Mouse (Mus musculus) limb, embryonic 15.5 days (tissue): Measurements from ENCODE around the gene I0C0044D17Rik. TPM values are rescaled to one million over a fixed set of nuclear protein-coding genes. Genes with fewer than 3 reads are reported as not detected.
"Not testable (repeated sequence)": the region's sequence is repeated elsewhere in the genome, so short reads cannot be mapped to it uniquely, and the experiment has no call there.

Experiments used
- ATAC-seq: fragments of 200-750 bp; cut with Nextera tagmentation; 2 replicates; pipeline ENCODE4 v1.8.0; 2017; ENCODE audit warnings: low read depth, moderate TSS enrichment; ENCODE audit not compliant: insufficient number of reproducible peaks, low FRiP score, low TSS enrichment
- H3K27ac ChIP-seq: fragments of 300-500 bp; sonication (generic); 2 replicates; pipeline ENCODE4 v1.5.1; 2015; ENCODE audit warnings: moderate library complexity, mild to moderate bottlenecking, inconsistent platforms
- H3K27me3 ChIP-seq: fragments of 300-500 bp; sonication (generic); 2 replicates; pipeline ENCODE4 v1.6.1; 2015; ENCODE audit warnings: inconsistent platforms
- H3K36me3 ChIP-seq: fragments of 300-500 bp; sonication (generic); 2 replicates; pipeline ENCODE4 v1.6.1; 2015; ENCODE audit warnings: inconsistent platforms
- H3K4me1 ChIP-seq: fragments of 300-500 bp; sonication (generic); 2 replicates; pipeline ENCODE4 v1.6.1; 2015; ENCODE audit warnings: inconsistent platforms
- H3K4me2 ChIP-seq: fragments of 300-500 bp; sonication (generic); 2 replicates; pipeline ENCODE4 v1.6.1; 2015; ENCODE audit warnings: mild to moderate bottlenecking, inconsistent platforms
- H3K4me3 ChIP-seq: fragments of 300-500 bp; sonication (generic); 2 replicates; pipeline ENCODE4 v1.5.1; 2015; ENCODE audit warnings: mild to moderate bottlenecking, inconsistent platforms
- H3K9ac ChIP-seq: fragments of 300-500 bp; sonication (generic); 2 replicates; pipeline ENCODE4 v1.6.1; 2015; ENCODE audit warnings: inconsistent platforms
- H3K9me3 ChIP-seq: fragments of 300-500 bp; sonication (generic); 2 replicates; pipeline ENCODE4 v1.6.1; 2016; ENCODE audit warnings: inconsistent platforms
- WGBS: fragments of 180-500 bp; shearing (Covaris S2); methylation state at CpG from one replicate; pipeline ENCODE4 v1.1.7; 2015; 5-methylcytosine and 5-hydroxymethylcytosine counted together
- polyA plus RNA-seq: library from polyadenylated mRNA; unstranded; fragments of >200 nt; fragmentation: Nextera tagmentation; extraction: Ambion mirVana; gene quantifications from 2 replicates; pipeline ENCODE4 v1.2.1, GENCODE M21; 2015

The I0C0044D17Rik gene
- polyA plus RNA-seq = not detected in 2 replicates

DNA sequence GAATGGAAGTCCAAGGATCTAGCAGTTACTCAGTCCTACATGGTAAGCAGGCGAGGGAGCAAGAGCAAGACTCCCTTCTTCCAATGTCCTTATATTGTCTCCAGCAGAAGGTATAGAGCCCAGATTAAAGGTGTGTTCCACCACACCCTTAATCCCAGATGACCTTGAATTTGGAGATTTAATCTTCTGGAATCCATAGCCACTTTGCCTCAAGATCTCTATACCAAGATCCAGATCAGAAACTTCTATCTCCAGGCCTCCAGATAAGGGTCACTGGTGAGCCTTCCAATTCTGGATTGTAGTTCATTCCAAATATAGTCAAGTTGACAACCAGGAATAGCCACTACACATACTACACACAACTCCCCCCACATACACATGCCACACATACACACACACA lies at the start of gene I0C0044D17Rik:
Gene I0C0044D17Rik, minus strand, starts transcription at position 101 of the 400 bp plus-strand sequence.
- H3K4me1 ChIP-seq, H3K4me3 ChIP-seq, H3K36me3 ChIP-seq, ATAC-seq, H3K4me2 ChIP-seq, H3K27ac ChIP-seq, H3K27me3 ChIP-seq, H3K9ac ChIP-seq, H3K9me3 ChIP-seq: not testable (repeated sequence)
- WGBS = 97% methylated on average over 1 of the region's 1 CpGs

DNA sequence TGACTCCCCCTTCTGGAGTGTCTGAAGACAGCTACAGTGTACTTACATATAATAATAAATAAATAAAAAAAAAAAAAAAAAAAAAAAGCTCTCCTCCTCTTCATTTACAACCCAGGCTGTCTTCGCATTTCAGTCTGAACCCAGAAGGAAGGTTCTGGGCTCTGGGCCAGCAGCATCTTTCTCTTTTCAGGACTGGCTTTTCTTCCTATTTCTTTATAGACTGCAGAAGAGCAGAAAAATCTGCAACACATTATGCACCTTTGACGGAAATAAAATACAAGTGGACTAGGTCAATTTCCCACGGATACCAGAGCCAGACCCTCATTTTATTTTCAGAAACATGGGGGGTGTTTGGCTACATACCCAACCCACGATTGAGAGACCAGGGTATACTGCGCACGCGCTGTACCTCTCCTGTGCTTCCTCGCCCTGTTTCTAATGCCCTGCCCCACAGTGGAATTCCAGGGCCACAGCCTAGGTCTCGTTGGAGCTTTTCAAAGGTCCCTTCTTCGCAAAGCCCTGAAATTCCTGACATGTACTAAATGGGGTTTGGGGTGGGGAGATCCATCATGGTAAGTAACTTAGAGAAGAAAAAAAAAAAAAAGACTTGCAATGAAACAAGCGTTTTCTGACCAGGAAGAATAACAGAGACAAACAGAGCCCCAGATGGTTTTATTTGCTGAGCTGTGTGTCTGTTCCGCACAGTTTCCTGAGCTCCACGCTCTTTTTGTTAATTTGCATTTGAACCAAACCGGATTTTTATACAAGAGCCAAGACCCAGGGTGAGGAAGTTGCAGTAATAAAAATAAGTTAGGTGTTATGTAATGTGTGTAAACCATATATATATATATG lies 42.0 kb upstream of the I0C0044D17Rik start:
- no peaks in the 10 kb centered on the region for H3K27me3 ChIP-seq
- peaks cover 3% of the 10 kb centered on the region; the same call in 1 of the 2 replicates for H3K4me1 ChIP-seq
- H3K4me2 ChIP-seq = no peak overlapping the region
- H3K4me3 ChIP-seq = no peak overlapping the region
- no peaks in the 10 kb centered on the region for H3K9me3 ChIP-seq
- WGBS = 52% methylated on average over 14 of the region's 14 CpGs
- H3K27ac ChIP-seq = peak overlapping the region; percentile 75
- H3K36me3 ChIP-seq = no peaks in the 10 kb centered on the region
- peak; percentile 14; the same call in 1 of the 2 replicates for ATAC-seq
- H3K9ac ChIP-seq = no peak overlapping the region

DNA sequence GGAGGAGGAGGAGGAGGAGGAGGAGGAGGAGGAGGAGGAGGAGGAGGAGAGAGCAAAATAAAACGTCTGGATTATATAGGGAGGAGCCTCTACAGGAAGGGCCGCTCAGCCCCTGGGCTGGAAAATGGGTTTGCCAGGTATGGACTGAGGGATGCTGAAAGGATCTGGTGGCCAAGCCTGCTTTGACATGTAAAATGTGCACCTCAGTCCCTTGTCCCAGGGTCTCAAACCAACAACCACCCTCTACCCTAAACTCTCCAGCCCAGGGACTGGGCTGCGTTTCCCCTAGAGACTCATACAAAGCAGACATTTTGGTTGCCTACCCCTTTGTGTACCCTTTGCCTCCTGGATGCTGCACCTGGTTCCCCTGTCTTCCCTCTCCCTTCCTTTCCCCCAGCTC lies 40.9 kb upstream of the I0C0044D17Rik start:
- no peaks in the 10 kb centered on the region for H3K27me3 ChIP-seq
- H3K4me1 ChIP-seq = peaks cover 3% of the 10 kb centered on the region; the same call in 1 of the 2 replicates
- 76% methylated on average over 3 of the region's 3 CpGs for whole genome bisulfite sequencing
- H3K9ac ChIP-seq = no peak overlapping the region
- ATAC-seq = no peak
- H3K27ac ChIP-seq = no peak overlapping the region
- H3K4me3 ChIP-seq = no peak overlapping the region
- no peaks in the 10 kb centered on the region for H3K36me3 ChIP-seq
- H3K9me3 ChIP-seq = no peaks in the 10 kb centered on the region
- no peak overlapping the region for H3K4me2 ChIP-seq

DNA sequence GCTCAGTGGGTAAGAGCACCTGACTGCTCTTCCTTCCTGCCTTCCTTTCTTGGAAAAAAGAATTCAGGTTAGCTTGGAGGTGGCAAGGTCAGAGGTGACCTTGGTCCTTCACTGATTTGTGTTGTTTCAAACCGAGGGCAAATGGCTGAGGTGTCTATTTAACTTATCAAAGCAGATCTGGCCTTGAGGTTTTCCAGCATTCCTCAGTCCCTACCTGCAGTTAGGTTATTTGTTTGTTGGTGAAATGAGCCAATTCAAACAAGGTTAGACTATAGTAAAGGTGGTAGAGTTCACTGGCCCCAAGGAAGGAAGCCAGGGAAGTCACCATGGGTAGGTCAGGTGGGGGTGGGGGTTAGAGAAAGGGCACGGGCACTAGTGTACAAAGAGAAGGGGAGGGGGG lies 40.5 kb upstream of the I0C0044D17Rik start:
- Histone ChIP-seq H3K9me3 (no peaks in the 10 kb centered on the region), H3K9ac (no peak overlapping the region), H3K36me3 (no peaks in the 10 kb centered on the region), H3K4me3 (no peak overlapping the region), H3K4me1 (peaks cover 3% of the 10 kb centered on the region; the same call in 1 of the 2 replicates), H3K27ac (no peak overlapping the region), H3K4me2 (no peak overlapping the region), H3K27me3 (no peaks in the 10 kb centered on the region)
- WGBS = 62% methylated on average over 1 of the region's 2 CpGs
- no peak for ATAC-seq

DNA sequence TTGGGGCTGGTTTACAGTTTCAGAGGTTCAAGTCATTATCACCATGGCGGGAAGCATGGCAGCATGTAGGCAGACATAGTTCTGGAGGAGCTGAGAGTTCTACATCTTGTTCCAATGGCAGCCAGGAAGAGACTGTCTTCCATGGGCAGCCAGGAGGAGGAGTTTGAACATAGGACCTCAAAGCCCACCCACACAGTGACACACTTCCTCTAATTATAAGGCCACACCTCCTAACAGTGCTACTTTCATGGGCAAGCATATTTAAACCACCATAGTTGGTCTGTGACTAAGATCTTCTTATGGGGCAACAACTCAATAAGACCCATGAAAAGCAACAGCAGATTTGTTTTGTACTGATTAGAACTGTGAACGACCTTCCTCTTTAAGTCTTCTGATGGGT lies 39.8 kb upstream of the I0C0044D17Rik start:
- 82% methylated on average over 2 of the region's 2 CpGs for WGBS
- Histone ChIP-seq H3K9me3 (no peaks in the 10 kb centered on the region), H3K27ac (no peak overlapping the region), H3K4me3 (no peak overlapping the region), H3K4me2 (no peak overlapping the region), H3K9ac (no peak overlapping the region), H3K4me1 (peaks cover 3% of the 10 kb centered on the region; the same call in 1 of the 2 replicates), H3K27me3 (no peaks in the 10 kb centered on the region), H3K36me3 (no peaks in the 10 kb centered on the region)
- no peak for ATAC-seq

DNA sequence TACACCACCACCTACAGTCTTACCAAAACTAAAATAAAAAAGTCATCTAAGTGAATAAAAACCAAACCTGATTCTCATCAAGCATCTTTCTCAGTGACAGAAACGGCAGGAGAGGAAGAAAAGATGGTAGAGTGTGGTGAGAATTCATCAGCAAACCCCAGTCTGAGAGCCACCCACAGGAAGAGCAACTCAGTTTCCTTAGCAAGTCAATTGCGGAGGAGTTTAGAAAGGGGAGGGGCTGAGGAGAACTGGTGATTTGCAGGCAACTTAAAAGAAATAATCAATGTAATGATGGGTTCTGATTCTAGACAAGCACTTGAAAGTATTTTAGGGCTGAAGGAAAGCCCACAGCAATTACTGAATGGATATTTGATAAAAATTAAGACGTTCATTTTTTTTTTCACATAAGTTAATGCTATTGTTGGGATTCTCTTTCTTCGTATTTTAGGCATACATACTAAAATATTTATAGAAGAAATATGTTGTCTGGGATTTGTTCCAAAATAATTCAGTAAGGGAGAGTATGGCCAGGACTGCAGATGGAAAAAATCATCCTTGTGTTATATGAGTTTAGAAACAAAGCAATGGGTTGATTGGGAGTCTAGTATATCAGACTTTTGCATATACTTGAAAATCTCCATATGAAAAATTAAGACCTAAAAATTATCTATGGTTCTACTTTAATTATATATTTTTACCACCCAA lies 34.7 kb upstream of the I0C0044D17Rik start:
- no peak overlapping the region for H3K4me3 ChIP-seq
- peak overlapping the region; percentile 47 for H3K27ac ChIP-seq
- no peak for ATAC-seq
- H3K9me3 ChIP-seq = no peaks in the 10 kb centered on the region
- H3K27me3 ChIP-seq = no peaks in the 10 kb centered on the region
- WGBS = 48% methylated on average over 4 of the region's 4 CpGs
- H3K4me1 ChIP-seq = peaks cover 12% of the 10 kb centered on the region
- H3K9ac ChIP-seq = no peak overlapping the region
- H3K36me3 ChIP-seq = no peaks in the 10 kb centered on the region
- H3K4me2 ChIP-seq = no peak overlapping the region

DNA sequence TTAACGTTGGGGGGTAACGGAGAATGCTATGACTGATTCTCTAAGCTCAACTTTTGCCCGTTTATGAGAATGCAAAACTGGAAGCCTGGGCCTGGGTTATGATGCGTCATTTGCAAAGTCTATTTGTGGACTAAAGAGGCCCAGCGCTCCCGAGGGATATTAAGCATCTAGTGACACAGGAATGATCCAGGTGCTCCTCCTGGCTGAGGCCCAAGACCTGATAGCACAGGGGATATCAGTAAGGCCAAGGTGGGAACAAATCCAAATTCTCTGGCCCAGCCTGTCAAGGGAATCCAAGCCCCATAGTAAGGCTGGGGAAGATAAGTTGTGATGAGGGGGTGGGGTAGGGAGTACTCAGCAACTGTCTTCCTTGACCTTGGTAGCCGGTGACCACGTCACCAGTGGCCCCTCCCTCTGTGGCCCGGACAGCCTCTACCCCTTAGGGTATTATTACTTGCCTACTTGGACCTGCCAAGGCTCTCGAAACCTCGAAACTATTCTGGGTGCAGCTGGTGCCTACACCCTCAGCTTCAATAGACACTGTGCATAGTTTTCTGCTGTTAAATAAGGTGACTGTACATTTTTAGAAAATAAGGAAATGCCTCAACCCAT lies 33.5 kb upstream of the I0C0044D17Rik start:
- peak overlapping the region; percentile 38 for H3K27ac ChIP-seq
- WGBS = 48% methylated on average over 11 of the region's 11 CpGs
- ATAC-seq = no peak

DNA sequence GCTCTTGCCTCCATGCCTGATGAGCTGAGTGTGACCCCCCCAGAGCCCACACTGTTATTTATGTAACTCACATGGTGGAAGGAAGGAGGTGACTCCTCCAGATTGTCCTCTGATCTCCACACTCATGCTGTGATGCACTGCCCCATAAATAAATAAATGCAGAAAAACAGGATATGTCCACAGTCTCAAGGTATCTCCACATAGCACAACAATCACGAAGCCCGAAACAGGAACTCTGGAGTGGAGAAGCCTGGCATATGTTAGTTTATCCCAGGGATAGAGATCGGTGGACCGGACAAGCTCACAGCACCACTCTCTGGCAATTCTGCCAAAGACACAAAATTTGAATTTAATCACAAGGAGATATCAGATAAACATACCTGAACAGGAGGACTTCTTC lies 30.3 kb upstream of the I0C0044D17Rik start:
- H3K36me3 ChIP-seq = no peaks in the 10 kb centered on the region
- no peaks in the 10 kb centered on the region for H3K27me3 ChIP-seq
- 81% methylated on average over 4 of the region's 4 CpGs for WGBS
- H3K4me2 ChIP-seq = no peak overlapping the region
- no peak overlapping the region for H3K4me3 ChIP-seq
- H3K4me1 ChIP-seq = peaks cover 12% of the 10 kb centered on the region
- H3K9ac ChIP-seq = no peak overlapping the region
- H3K9me3 ChIP-seq = no peaks in the 10 kb centered on the region
- H3K27ac ChIP-seq = no peak overlapping the region
- no peak for ATAC-seq

More for the DNA sequence above, 33.5 kb upstream of the I0C0044D17Rik start:
- Histone ChIP-seq H3K27me3 (no peaks in the 10 kb centered on the region), H3K9ac (no peak overlapping the region), H3K36me3 (no peaks in the 10 kb centered on the region), H3K4me2 (no peak overlapping the region), H3K4me3 (no peak overlapping the region), H3K9me3 (no peaks in the 10 kb centered on the region), H3K4me1 (peaks cover 12% of the 10 kb centered on the region)

DNA sequence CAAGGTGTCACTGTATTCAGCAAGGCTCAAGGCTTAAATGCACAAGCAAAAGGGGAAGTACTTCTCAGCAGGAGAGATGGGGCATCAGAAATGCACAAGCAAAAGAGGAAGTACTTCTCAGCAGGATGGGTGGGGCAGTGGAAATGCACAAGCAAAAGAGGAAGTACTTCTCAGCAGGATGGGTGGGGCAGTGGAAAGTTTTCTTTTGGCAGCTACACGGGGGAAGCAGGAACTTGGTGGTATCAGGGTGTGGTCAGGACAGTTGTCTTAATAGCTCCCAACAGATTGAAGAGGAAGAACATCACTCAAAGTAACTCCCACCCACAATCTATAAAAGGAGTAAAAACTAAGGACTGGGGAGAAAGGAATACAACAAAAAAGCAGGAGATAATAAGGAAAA lies 26.8 kb upstream of the I0C0044D17Rik start:
- H3K9ac ChIP-seq, H3K9me3 ChIP-seq, H3K4me1 ChIP-seq, H3K27me3 ChIP-seq, ATAC-seq, H3K4me3 ChIP-seq, H3K27ac ChIP-seq, H3K4me2 ChIP-seq, H3K36me3 ChIP-seq: not testable (repeated sequence)
- WGBS = 61% methylated on average over 1 of the region's 1 CpGs

DNA sequence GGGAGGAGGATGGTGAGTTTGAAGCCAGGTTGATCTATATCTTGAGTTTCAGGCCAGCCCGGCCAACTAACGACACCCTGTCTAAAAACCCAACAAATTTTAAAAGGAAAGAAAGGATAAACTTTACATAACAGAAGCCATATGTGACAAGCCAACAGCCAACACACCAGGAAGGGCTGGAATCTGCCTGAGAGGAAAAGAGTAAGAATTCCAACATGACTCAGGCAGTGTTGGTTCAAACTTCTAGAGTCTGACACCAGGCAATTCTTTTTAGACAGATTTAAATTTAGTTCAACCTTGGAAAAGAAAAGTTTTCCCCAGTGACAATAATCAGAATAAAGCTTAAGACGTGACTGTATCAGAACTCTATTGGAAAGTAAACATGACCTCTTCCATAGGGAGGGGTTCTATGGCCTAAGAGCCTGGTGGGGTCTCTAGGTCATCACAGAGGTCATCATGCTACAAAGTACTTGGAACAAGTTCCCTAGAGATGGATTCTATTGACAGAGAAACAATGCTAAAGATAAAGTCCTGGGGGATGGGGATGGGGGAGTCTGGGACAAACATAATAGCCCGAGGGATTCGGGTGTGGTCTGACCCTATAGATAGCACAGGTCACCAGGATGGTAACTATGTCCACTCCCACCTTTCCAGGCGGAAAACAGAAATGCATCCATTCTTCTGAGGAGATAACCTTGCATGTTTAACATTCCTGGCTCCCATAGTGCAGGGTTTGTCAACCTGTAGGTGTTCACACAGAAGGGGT lies 23.7 kb upstream of the I0C0044D17Rik start:
- 62% methylated on average over 6 of the region's 6 CpGs for WGBS
- H3K4me3 ChIP-seq = no peak overlapping the region
- no peak overlapping the region for H3K27ac ChIP-seq
- ATAC-seq = no peak
- no peaks in the 10 kb centered on the region for H3K9me3 ChIP-seq
- no peak overlapping the region for H3K4me2 ChIP-seq
- no peak overlapping the region for H3K9ac ChIP-seq
- H3K4me1 ChIP-seq = peaks cover 11% of the 10 kb centered on the region
- H3K36me3 ChIP-seq = no peaks in the 10 kb centered on the region
- no peaks in the 10 kb centered on the region for H3K27me3 ChIP-seq

DNA sequence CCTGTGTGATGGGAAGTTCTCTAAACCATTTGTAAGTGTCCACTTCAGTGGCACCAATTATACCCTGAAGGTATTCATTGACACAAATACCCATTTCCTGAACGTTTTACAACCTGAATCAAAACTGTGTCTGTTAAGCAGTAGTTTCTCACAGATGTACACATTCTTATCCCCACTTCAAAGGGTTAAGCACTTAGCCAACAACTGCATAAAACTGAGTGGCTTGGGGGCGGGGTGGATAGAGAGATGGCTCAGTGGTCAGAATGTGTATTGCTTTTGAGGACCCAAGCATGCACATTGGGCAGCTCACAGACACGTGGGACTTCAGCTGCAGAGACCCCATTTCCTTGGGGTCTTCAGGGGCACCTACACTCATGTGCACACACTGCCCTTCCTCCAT lies 22.8 kb upstream of the I0C0044D17Rik start:
- no peaks in the 10 kb centered on the region for H3K36me3 ChIP-seq
- peaks cover 11% of the 10 kb centered on the region for H3K4me1 ChIP-seq
- WGBS = 23% methylated on average over 3 of the region's 3 CpGs
- H3K27me3 ChIP-seq = no peaks in the 10 kb centered on the region
- H3K9me3 ChIP-seq = no peaks in the 10 kb centered on the region
- no peak for ATAC-seq
- H3K27ac ChIP-seq = no peak overlapping the region
- no peak overlapping the region for H3K4me3 ChIP-seq
- no peak overlapping the region for H3K9ac ChIP-seq
- no peak overlapping the region for H3K4me2 ChIP-seq
